Mouse (Mus musculus) megakaryocyte, embryonic 14.5 days (primary cell): ENCODE data around the gene Ccdc106.

Experiments used
- FLI1 ChIP-seq: IDR thresholded peaks from 2 replicates; pipeline ENCODE4 v1.6.1; 2012; ENCODE audit warnings: low read length, inconsistent platforms, mixed read lengths
- GATA1 ChIP-seq: IDR thresholded peaks from 3 replicates; pipeline ENCODE4 v1.6.1; 2012; ENCODE audit warnings: mixed read lengths, low read length, inconsistent platforms, borderline replicate concordance

DNA sequence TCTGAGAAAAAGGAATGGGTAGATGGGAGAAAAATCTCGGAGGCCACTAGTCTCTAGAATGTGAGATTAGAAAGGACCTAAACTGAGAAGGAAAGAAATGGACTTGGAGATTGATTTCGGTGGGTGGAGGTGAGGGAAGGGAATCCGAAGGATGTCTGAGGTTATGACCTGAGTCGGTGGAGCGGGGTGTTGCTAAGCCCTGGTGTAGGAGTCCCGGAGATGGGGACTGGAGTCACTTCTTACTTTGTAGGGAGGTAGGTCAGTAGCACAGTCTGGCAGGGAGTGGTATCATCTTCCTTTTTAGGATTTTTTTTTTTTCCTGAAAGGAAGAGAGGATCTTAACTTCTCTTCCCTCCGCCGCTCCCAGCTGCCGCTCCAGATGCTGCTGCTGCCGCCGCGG is 32.1 kb downstream of the Ccdc106 start:
- TF ChIP-seq GATA1 = no peak
- TF ChIP-seq FLI1 = no peak
